Mouse (Mus musculus): ENCODE measurements around the gene Slc26a8. TPM values are rescaled to one million over a fixed set of nuclear protein-coding genes. Genes with fewer than 3 reads are reported as not detected.
A peak's percentile ranks its signal among the peaks of the same experiment; 100 is the strongest.

Slc26a8 gene
- polyA plus RNA-seq, 1 experiment from 2014 or later: 0.40 TPM

GRCm38 (mm10) chr17:28702646-28703045 is 12.6 kb upstream of the Slc26a8 start:
- 30% methylated on average over 2 of the region's 2 CpGs for WGBS
- H3K9ac ChIP-seq (ENCODE audit: low read depth, low read length): no peak overlapping the region
- H3K9me3 ChIP-seq (ENCODE audit: control insufficient read depth): no peaks in the 10 kb centered on the region
- peaks cover 7% of the 10 kb centered on the region; the same call in 1 of the 2 replicates for H3K36me3 ChIP-seq (ENCODE audit: control insufficient read depth, insufficient read depth)
- no peak overlapping the region for H3K4me3 ChIP-seq (ENCODE audit: low read depth, low read length)
- 0 out of 2 replicates have a peak overlapping the region, but pooled peaks have one; percentile 35 for H3K27ac ChIP-seq (ENCODE audit: low read depth, low read length)
- H3K27me3 ChIP-seq (replicated peaks; ENCODE audit: control insufficient read depth, insufficient read depth, low read length): no peaks in the 10 kb centered on the region
- ATAC-seq: no peak
- H3K4me1 ChIP-seq (replicated peaks; ENCODE audit: control insufficient read depth, insufficient read depth, low read length): 0 out of 2 replicates have a peak, but pooled peaks cover 11% of the 10 kb centered on the region
- H3K4me2 ChIP-seq (replicated peaks; ENCODE audit: low read depth): no peak overlapping the region
- TF ChIP-seq CTCF (IDR thresholded peaks at IDR 0.05; ENCODE audit: low read depth): no peak

GRCm38 (mm10) chr17:28701737-28702136 is 11.7 kb upstream of the Slc26a8 start:
- no peak overlapping the region for H3K4me2 ChIP-seq (replicated peaks; ENCODE audit: low read depth)
- no peak overlapping the region for H3K9ac ChIP-seq (ENCODE audit: low read depth, low read length)
- H3K9me3 ChIP-seq (ENCODE audit: control insufficient read depth): no peaks in the 10 kb centered on the region
- 58% methylated on average over 3 of the region's 3 CpGs for WGBS
- ATAC-seq: peak; percentile 67
- H3K27ac ChIP-seq (ENCODE audit: low read depth, low read length): 0 out of 2 replicates have a peak overlapping the region, but pooled peaks have one; percentile 35
- H3K4me1 ChIP-seq (replicated peaks; ENCODE audit: control insufficient read depth, insufficient read depth, low read length): 0 out of 2 replicates have a peak, but pooled peaks cover 14% of the 10 kb centered on the region
- H3K4me3 ChIP-seq (ENCODE audit: low read depth, low read length): no peak overlapping the region
- H3K36me3 ChIP-seq (ENCODE audit: control insufficient read depth, insufficient read depth): peaks cover 7% of the 10 kb centered on the region; the same call in 1 of the 2 replicates
- H3K27me3 ChIP-seq (replicated peaks; ENCODE audit: control insufficient read depth, insufficient read depth, low read length): no peaks in the 10 kb centered on the region
- no peak for TF ChIP-seq CTCF (IDR thresholded peaks at IDR 0.05; ENCODE audit: low read depth)

GRCm38 (mm10) chr17:28701171-28701570 is 11.1 kb upstream of the Slc26a8 start:
- Histone ChIP-seq H3K4me3 (ENCODE audit: low read depth, low read length) (no peak overlapping the region), H3K4me2 (replicated peaks; ENCODE audit: low read depth) (no peak overlapping the region), H3K27ac (ENCODE audit: low read depth, low read length) (no peak overlapping the region), H3K4me1 (replicated peaks; ENCODE audit: control insufficient read depth, insufficient read depth, low read length) (peaks cover 17% of the 10 kb centered on the region; the same call in 1 of the 2 replicates), H3K9ac (ENCODE audit: low read depth, low read length) (no peak overlapping the region), H3K36me3 (ENCODE audit: control insufficient read depth, insufficient read depth) (peaks cover 7% of the 10 kb centered on the region; the same call in 1 of the 2 replicates), H3K9me3 (ENCODE audit: control insufficient read depth) (no peaks in the 10 kb centered on the region), H3K27me3 (replicated peaks; ENCODE audit: control insufficient read depth, insufficient read depth, low read length) (no peaks in the 10 kb centered on the region)
- 92% methylated on average over 4 of the region's 4 CpGs for WGBS
- ATAC-seq: no peak
- TF ChIP-seq CTCF (IDR thresholded peaks at IDR 0.05; ENCODE audit: low read depth): no peak

- 68% methylated on average over 7 of the region's 7 CpGs for WGBS
- ATAC-seq: no peak
Measured at GRCm38 (mm10) chr17:28699789-28700188, 9.8 kb upstream of the Slc26a8 start.

GRCm38 (mm10) chr17:28698672-28699071 is 8.6 kb upstream of the Slc26a8 start:
- H3K36me3 ChIP-seq (ENCODE audit: control insufficient read depth, insufficient read depth): peaks cover 7% of the 10 kb centered on the region; the same call in 1 of the 2 replicates
- 0 out of 2 replicates have a peak overlapping the region, but pooled peaks have one; percentile 21 for H3K27ac ChIP-seq (ENCODE audit: low read depth, low read length)
- H3K9me3 ChIP-seq (ENCODE audit: control insufficient read depth): no peaks in the 10 kb centered on the region
- no peak for ATAC-seq
- H3K4me3 ChIP-seq (ENCODE audit: low read depth, low read length): no peak overlapping the region
- no peak overlapping the region for H3K4me2 ChIP-seq (replicated peaks; ENCODE audit: low read depth)
- no peak overlapping the region; the same call in 1 of the 2 replicates for H3K9ac ChIP-seq (ENCODE audit: low read depth, low read length)
- no peak for TF ChIP-seq CTCF (IDR thresholded peaks at IDR 0.05; ENCODE audit: low read depth)
- H3K27me3 ChIP-seq (replicated peaks; ENCODE audit: control insufficient read depth, insufficient read depth, low read length): no peaks in the 10 kb centered on the region
- H3K4me1 ChIP-seq (replicated peaks; ENCODE audit: control insufficient read depth, insufficient read depth, low read length): peaks cover 18% of the 10 kb centered on the region
- 45% methylated on average over 2 of the region's 2 CpGs for WGBS

More at GRCm38 (mm10) chr17:28699789-28700188, 9.8 kb upstream of the Slc26a8 start:
- Histone ChIP-seq H3K36me3 (ENCODE audit: control insufficient read depth, insufficient read depth) (peaks cover 7% of the 10 kb centered on the region; the same call in 1 of the 2 replicates), H3K4me3 (ENCODE audit: low read depth, low read length) (no peak overlapping the region), H3K27ac (ENCODE audit: low read depth, low read length) (no peak overlapping the region), H3K27me3 (replicated peaks; ENCODE audit: control insufficient read depth, insufficient read depth, low read length) (no peaks in the 10 kb centered on the region), H3K9me3 (ENCODE audit: control insufficient read depth) (no peaks in the 10 kb centered on the region), H3K4me2 (replicated peaks; ENCODE audit: low read depth) (no peak overlapping the region), H3K4me1 (replicated peaks; ENCODE audit: control insufficient read depth, insufficient read depth, low read length) (peaks cover 17% of the 10 kb centered on the region), H3K9ac (ENCODE audit: low read depth, low read length) (no peak overlapping the region)
- no peak for TF ChIP-seq CTCF (IDR thresholded peaks at IDR 0.05; ENCODE audit: low read depth)

GRCm38 (mm10) chr17:28698245-28698644 is 8.2 kb upstream of the Slc26a8 start:
- peaks cover 7% of the 10 kb centered on the region; the same call in 1 of the 2 replicates for H3K36me3 ChIP-seq (ENCODE audit: control insufficient read depth, insufficient read depth)
- H3K27ac ChIP-seq (ENCODE audit: low read depth, low read length): 0 out of 2 replicates have a peak overlapping the region, but pooled peaks have one; percentile 60
- no peak for ATAC-seq
- TF ChIP-seq CTCF (IDR thresholded peaks at IDR 0.05; ENCODE audit: low read depth): no peak
- no peak overlapping the region for H3K4me3 ChIP-seq (ENCODE audit: low read depth, low read length)
- no peaks in the 10 kb centered on the region for H3K9me3 ChIP-seq (ENCODE audit: control insufficient read depth)
- no peaks in the 10 kb centered on the region for H3K27me3 ChIP-seq (replicated peaks; ENCODE audit: control insufficient read depth, insufficient read depth, low read length)
- 43% methylated on average over 4 of the region's 4 CpGs for WGBS
- no peak overlapping the region for H3K9ac ChIP-seq (ENCODE audit: low read depth, low read length)
- H3K4me2 ChIP-seq (replicated peaks; ENCODE audit: low read depth): no peak overlapping the region
- peaks cover 22% of the 10 kb centered on the region for H3K4me1 ChIP-seq (replicated peaks; ENCODE audit: control insufficient read depth, insufficient read depth, low read length)
